31 mouse cellular contexts compared by ENCODE assay signal in genomic region chr15:96020465-96020864, GRCm38 (mm10).
"Had no signal": no experiment of that assay in that cellular context is flagged by ENCODE, and none has a peak within 500 bp of the region (broad histone marks: within the 10 kb centered on the region; RNA-seq: fewer than 3 reads in every experiment).

No protein-coding gene starts in this region.

- H3K27me3 ChIP-seq: heart, embryonic 12.5 days; heart, embryonic 13.5 days; heart, embryonic 15.5 days; hindbrain, embryonic 12.5 days; hindbrain, embryonic 13.5 days; hindbrain, embryonic 15.5 days; intestine, embryonic 15.5 days; kidney, embryonic 15.5 days had no signal

- H3K4me2 ChIP-seq: heart, embryonic 11.5 days; heart, embryonic 12.5 days; heart, embryonic 13.5 days; heart, embryonic 15.5 days; hindbrain, embryonic 12.5 days; hindbrain, embryonic 13.5 days; hindbrain, embryonic 14.5 days; hindbrain, embryonic 15.5 days; intestine, embryonic 15.5 days; kidney, embryonic 15.5 days had no signal

- H3K27ac ChIP-seq: heart, embryonic 13.5 days; heart, embryonic 15.5 days; hindbrain, embryonic 10.5 days; hindbrain, embryonic 12.5 days; hindbrain, embryonic 13.5 days; hindbrain, embryonic 14.5 days; hindbrain, embryonic 15.5 days; hindbrain, postnatal 0 days; intestine, embryonic 15.5 days; kidney, embryonic 15.5 days; kidney, postnatal 0 days; layer of hippocampus, adult 2 months; left cerebral cortex, adult 2 months had no signal

- H3K4me1 ChIP-seq: heart, embryonic 12.5 days; heart, embryonic 13.5 days; heart, embryonic 15.5 days; hindbrain, embryonic 10.5 days; hindbrain, embryonic 12.5 days; hindbrain, embryonic 13.5 days; hindbrain, embryonic 15.5 days; intestine, embryonic 15.5 days; kidney, embryonic 15.5 days had no signal

- DNase-seq: heart, postnatal 10 days; heart, postnatal 14 days; heart, postnatal 36 days; heart, postnatal 4 days; kidney, adult 11 months; kidney, adult 18-20 months; kidney, adult 2 months; kidney, adult 8-10 months; kidney, adult 9 months; kidney, postnatal 10 days; kidney, postnatal 14 days; kidney, postnatal 25 days; kidney, postnatal 36 days; kidney, postnatal 4 days; layer of hippocampus, adult 9-11 months; layer of hippocampus, postnatal 36 days had no signal

- H3K36me3 ChIP-seq: heart, embryonic 12.5 days; heart, embryonic 13.5 days; heart, embryonic 15.5 days; hindbrain, embryonic 10.5 days; hindbrain, embryonic 12.5 days; hindbrain, embryonic 13.5 days; hindbrain, embryonic 15.5 days; intestine, embryonic 15.5 days; kidney, embryonic 15.5 days had no signal

- H3K9me3 ChIP-seq: heart, embryonic 15.5 days; hindbrain, embryonic 15.5 days; intestine, embryonic 15.5 days had no signal

- H3K4me3 ChIP-seq: heart, embryonic 12.5 days; heart, embryonic 13.5 days; heart, embryonic 15.5 days; hindbrain, embryonic 10.5 days; hindbrain, embryonic 12.5 days; hindbrain, embryonic 13.5 days; hindbrain, embryonic 15.5 days; intestine, embryonic 15.5 days; kidney, embryonic 15.5 days; layer of hippocampus, adult 2 months; left cerebral cortex, adult 2 months had no signal

- H3K9ac ChIP-seq: heart, embryonic 12.5 days; heart, embryonic 13.5 days; heart, embryonic 15.5 days; hindbrain, embryonic 12.5 days; hindbrain, embryonic 13.5 days; hindbrain, embryonic 14.5 days; hindbrain, embryonic 15.5 days; intestine, embryonic 15.5 days; kidney, embryonic 15.5 days had no signal
